Mouse (Mus musculus): ENCODE results near the gene Olfr747. TPM values are rescaled to one million over a fixed set of nuclear protein-coding genes. Genes with fewer than 3 reads are reported as not detected.

The Olfr747 gene
- polyA plus RNA-seq, 1 experiment from 2014 or later = not detected

Other genes starting within 250 kb of the Olfr747 start
- not detected in 2 replicates for gene Olfr740, start 247.7 kb downstream of the Olfr747 start, polyA plus RNA-seq (2014; fragmentation: Nextera tagmentation; extraction: Ambion mirVana)
- gene Olfr741, start 220.5 kb downstream of the Olfr747 start, polyA plus RNA-seq (2014; fragmentation: Nextera tagmentation; extraction: Ambion mirVana) = not detected in 2 replicates
- gene Olfr742, start 189.6 kb downstream of the Olfr747 start, polyA plus RNA-seq (2014; fragmentation: Nextera tagmentation; extraction: Ambion mirVana) = not detected in 2 replicates
- gene Olfr743, start 171.4 kb downstream of the Olfr747 start, polyA plus RNA-seq (2014; fragmentation: Nextera tagmentation; extraction: Ambion mirVana) = not detected in 2 replicates
- 0.13 TPM in 1 of 2 replicates, not detected in the other for gene Olfr744, start 78.3 kb downstream of the Olfr747 start, polyA plus RNA-seq (2014; fragmentation: Nextera tagmentation; extraction: Ambion mirVana)
- 0.39 and 0.58 TPM in 2 replicates for gene Olfr745, start 53.8 kb downstream of the Olfr747 start, polyA plus RNA-seq (2014; fragmentation: Nextera tagmentation; extraction: Ambion mirVana)
- not detected in 2 replicates for gene Olfr746, start 46.1 kb downstream of the Olfr747 start, polyA plus RNA-seq (2014; fragmentation: Nextera tagmentation; extraction: Ambion mirVana)
- gene Olfr748, start 14.2 kb upstream of the Olfr747 start, polyA plus RNA-seq (2014; fragmentation: Nextera tagmentation; extraction: Ambion mirVana) = 0.10 and 0.31 TPM in 2 replicates
- not detected in 2 replicates for gene Olfr749, start 51.9 kb upstream of the Olfr747 start, polyA plus RNA-seq (2014; fragmentation: Nextera tagmentation; extraction: Ambion mirVana)
- gene Ttc5, start 92.3 kb upstream of the Olfr747 start, polyA plus RNA-seq (2014; fragmentation: Nextera tagmentation; extraction: Ambion mirVana) = 57.7 and 68.7 TPM in 2 replicates
- gene Ccnb1ip1, start 114.5 kb upstream of the Olfr747 start, polyA plus RNA-seq (2014; fragmentation: Nextera tagmentation; extraction: Ambion mirVana) = not detected in 2 replicates
- gene Parp2, start 114.6 kb upstream of the Olfr747 start, polyA plus RNA-seq (2014; fragmentation: Nextera tagmentation; extraction: Ambion mirVana) = 53.3 and 57.2 TPM in 2 replicates
- gene Tep1, start 177.4 kb upstream of the Olfr747 start, polyA plus RNA-seq (2014; fragmentation: Nextera tagmentation; extraction: Ambion mirVana) = 8.4 and 10.3 TPM in 2 replicates
- 0.21 and 0.28 TPM in 2 replicates for gene Klhl33, start 204.3 kb upstream of the Olfr747 start, polyA plus RNA-seq (2014; fragmentation: Nextera tagmentation; extraction: Ambion mirVana)
- gene Osgep, start 231.7 kb upstream of the Olfr747 start, polyA plus RNA-seq (2014; fragmentation: Nextera tagmentation; extraction: Ambion mirVana) = 138 and 153 TPM in 2 replicates
- gene Apex1, start 231.8 kb upstream of the Olfr747 start, polyA plus RNA-seq (2014; fragmentation: Nextera tagmentation; extraction: Ambion mirVana) = 177 and 204 TPM in 2 replicates
- gene Pip4p1, start 237.7 kb upstream of the Olfr747 start, polyA plus RNA-seq (2014; fragmentation: Nextera tagmentation; extraction: Ambion mirVana) = 42.0 and 54.8 TPM in 2 replicates
- 51.5 and 51.7 TPM in 2 replicates for gene Pnp, start 237.9 kb upstream of the Olfr747 start, polyA plus RNA-seq (2014; fragmentation: Nextera tagmentation; extraction: Ambion mirVana)

Data from embryonic facial prominence, embryonic 14.5 days (tissue).